Mouse (Mus musculus): ENCODE data around the gene Gfra1. TPM values are rescaled to one million over a fixed set of nuclear protein-coding genes. Genes with fewer than 3 reads are reported as not detected.

Gene Gfra1
- total RNA-seq, 1 experiment from 2014 or later, result not detected

GRCm38 (mm10) chr19:58450716-58451115 is 5.0 kb downstream of the Gfra1 start:
- no peak for ATAC-seq (replicated peaks; ENCODE audit: insufficient number of reproducible peaks, low FRiP score, low TSS enrichment, poor library complexity, severe bottlenecking)

DNA sequence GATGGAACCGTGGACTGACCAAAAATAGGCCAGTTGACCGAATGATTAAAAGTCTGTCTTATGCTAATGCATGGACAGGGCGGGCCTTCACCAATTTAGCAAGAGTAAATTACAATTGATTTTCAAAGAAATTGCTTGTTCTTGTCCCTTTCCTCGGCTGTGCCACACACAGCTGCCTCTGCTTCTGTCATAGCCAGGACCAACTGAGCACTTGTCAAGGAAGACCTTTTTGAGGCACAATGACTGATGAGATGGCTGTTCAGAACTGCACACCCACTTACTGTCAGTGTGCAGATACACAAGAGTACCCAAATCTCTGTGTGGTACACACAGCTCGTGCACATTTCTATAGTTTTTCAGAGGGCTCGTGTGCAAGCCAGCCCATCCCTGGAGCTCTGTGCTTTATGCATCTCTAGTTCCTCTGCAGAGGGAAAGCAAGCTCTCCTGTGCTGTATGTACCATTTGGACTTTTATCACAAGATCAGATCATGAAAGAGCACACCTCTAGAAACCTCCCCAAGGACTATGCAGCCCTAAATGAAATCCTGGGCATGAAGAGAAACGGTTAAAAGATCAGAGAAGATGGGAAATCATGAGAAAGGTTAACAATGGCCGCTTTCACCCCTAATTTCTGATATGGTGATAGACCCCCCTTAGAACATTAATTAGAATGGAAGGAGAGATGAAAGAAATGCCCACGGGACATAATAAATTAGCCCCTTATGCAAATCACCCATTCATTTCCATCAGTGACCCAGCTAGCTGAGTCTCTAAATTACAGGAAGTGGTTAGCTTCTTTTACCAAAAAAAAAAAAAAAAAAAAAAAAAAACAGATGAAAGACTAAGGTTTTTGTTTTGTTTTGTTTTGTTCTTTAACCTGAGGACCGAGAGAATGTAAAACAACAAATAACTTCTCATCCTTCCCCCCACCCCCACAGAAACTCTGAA is 12.7 kb downstream of the Gfra1 start:
- ATAC-seq (replicated peaks; ENCODE audit: insufficient number of reproducible peaks, low FRiP score, low TSS enrichment, poor library complexity, severe bottlenecking), result no peak

GRCm38 (mm10) chr19:58441785-58442184 is 13.9 kb downstream of the Gfra1 start:
- no peak for ATAC-seq (replicated peaks; ENCODE audit: insufficient number of reproducible peaks, low FRiP score, low TSS enrichment, poor library complexity, severe bottlenecking)

DNA sequence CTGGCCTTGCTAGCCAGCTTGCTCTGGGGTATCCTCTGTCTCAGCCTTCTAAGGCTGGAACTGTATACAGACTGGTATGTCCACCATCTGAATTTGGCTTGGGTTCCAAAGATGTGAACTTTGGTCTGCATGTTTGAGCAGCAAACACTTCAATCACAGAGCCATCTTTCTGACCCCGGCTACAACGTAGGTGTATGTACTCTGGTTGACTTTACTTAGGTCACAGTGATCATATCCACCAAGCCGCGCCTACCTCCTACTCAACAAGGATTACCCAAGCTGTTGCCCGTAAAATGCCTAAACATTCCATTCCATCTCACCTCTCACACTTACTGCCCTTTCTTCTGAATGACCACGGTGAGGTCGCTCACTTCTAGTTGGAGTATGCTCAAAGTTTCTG is 14.5 kb downstream of the Gfra1 start:
- ATAC-seq (replicated peaks; ENCODE audit: insufficient number of reproducible peaks, low FRiP score, low TSS enrichment, poor library complexity, severe bottlenecking), result no peak

DNA sequence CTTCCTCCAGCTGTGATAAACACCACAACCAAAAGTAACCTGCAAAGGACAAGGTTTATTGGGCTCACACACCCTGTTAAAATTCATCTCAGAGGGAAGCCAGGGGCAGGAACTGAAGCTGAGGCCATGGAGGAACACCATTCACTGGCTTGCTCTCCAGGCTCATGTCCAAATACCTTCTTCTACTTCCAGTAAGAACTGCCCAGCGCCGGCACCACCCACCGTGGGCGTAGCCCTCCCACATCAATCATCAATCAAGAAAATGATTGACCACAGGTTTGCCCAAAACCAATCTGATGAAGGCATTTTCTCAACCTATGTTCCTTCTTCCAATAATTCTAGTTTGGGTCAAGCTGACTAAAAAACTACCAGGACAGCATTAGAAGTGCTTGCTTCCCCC is 16.9 kb downstream of the Gfra1 start:
- ATAC-seq (replicated peaks; ENCODE audit: insufficient number of reproducible peaks, low FRiP score, low TSS enrichment, poor library complexity, severe bottlenecking), result no peak

- no peak for ATAC-seq (replicated peaks; ENCODE audit: insufficient number of reproducible peaks, low FRiP score, low TSS enrichment, poor library complexity, severe bottlenecking)
These were observed 18.2 kb downstream of the Gfra1 start for GRCm38 (mm10) chr19:58437441-58438071.

DNA sequence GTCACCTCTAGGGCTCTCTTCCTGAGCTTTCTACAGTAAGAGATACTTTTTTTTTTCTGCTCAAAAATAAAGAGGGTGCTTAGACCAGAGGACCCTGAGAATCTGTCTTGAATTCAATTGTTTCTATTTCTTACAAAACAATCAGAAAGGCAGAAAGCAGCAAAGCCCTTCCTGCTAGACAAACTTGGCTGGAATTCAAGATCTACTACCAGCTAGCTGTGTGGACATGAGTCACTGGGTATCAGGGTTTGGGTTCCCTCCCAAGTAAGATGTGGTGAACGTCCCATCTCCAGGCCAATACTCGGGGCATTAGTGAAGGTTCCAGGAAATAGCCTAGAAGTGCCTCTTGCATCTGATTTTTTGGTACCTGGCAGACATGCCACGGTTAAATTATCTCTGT is 18.8 kb downstream of the Gfra1 start:
- no peak for ATAC-seq (replicated peaks; ENCODE audit: insufficient number of reproducible peaks, low FRiP score, low TSS enrichment, poor library complexity, severe bottlenecking)

GRCm38 (mm10) chr19:58435877-58436276 is 19.8 kb downstream of the Gfra1 start:
- ATAC-seq (replicated peaks; ENCODE audit: insufficient number of reproducible peaks, low FRiP score, low TSS enrichment, poor library complexity, severe bottlenecking), result no peak

DNA sequence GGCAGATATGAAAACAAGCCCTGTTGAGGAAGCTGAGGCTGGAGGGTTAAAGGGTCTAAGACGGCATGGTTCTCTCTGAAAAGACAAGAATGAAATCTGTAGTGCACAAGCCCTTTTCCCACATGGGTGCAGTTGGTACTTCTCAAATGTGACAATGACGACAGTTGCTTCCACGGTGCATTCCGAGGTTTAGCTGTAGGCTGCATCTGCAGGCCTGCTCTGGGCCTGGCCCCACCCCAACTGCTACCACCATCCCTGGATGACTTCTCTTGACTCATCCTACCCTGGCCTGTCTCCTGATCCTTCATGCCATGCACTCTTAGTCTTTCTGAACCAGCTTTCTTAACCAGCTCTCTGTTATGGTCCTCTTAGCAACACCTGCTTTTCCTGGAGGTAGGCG is 22.9 kb downstream of the Gfra1 start:
- no peak for ATAC-seq (replicated peaks; ENCODE audit: insufficient number of reproducible peaks, low FRiP score, low TSS enrichment, poor library complexity, severe bottlenecking)

- ATAC-seq (replicated peaks; ENCODE audit: insufficient number of reproducible peaks, low FRiP score, low TSS enrichment, poor library complexity, severe bottlenecking), result no peak
These were observed 27.2 kb downstream of the Gfra1 start for GRCm38 (mm10) chr19:58428546-58428945.

DNA sequence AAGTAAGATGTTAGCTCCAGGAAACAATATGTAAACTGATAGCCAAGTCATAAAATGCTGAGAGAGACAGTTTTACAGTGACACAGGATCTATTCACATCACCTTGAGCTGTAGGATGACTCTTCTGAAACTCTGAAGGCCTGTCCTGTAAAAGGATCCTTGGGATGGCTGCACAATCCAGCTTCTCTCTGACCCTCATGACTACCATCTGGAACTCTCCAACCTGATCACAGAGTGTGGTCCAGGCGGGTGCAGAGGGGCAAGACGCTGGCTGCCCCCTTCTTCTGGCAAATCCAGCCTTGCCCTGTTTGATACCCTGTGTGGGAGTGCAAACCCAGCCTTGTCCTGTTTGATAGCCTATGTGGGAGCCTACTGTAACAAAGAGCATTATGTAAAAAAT is 28.4 kb downstream of the Gfra1 start:
- no peak for ATAC-seq (replicated peaks; ENCODE audit: insufficient number of reproducible peaks, low FRiP score, low TSS enrichment, poor library complexity, severe bottlenecking)

DNA sequence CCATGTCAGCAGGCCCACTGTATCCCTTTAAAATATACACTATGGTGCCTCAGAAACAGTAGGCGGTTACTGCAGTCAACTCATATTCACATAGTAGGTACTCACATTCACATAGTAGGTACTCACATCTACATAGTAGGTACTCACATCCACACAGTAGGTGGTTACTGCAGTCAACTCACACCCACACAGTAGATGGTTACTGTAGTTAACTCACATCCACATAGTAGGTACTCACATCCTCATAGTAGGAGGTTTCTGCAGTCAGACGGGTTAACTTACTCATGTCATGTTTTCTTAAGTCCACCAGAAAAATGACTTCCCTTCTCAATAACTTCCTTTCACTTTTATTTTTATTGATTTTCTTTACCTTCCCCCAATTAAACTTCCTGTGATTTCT is 30.8 kb downstream of the Gfra1 start:
- ATAC-seq (replicated peaks; ENCODE audit: insufficient number of reproducible peaks, low FRiP score, low TSS enrichment, poor library complexity, severe bottlenecking), result no peak

DNA sequence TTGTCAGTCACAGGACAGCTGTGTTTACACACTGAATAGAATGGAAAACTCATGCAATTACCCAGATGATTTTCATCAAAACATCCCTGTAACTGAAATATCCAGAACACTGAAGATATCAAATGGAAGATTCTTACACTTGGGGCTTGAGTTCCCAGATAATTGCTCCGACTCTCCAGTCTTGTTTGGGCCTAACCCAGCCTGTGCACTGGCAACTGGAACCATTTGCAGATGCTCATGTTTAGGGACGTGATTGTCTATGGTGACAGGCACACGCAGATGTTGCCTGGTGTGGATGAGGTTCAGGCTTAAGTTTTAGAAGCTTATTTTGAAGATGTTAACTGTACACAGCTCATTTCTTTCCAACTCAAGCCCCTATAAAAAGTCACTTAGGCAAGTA is 31.5 kb downstream of the Gfra1 start:
- no peak for ATAC-seq (replicated peaks; ENCODE audit: insufficient number of reproducible peaks, low FRiP score, low TSS enrichment, poor library complexity, severe bottlenecking)

GRCm38 (mm10) chr19:58422916-58423493 is 32.7 kb downstream of the Gfra1 start:
- ATAC-seq (replicated peaks; ENCODE audit: insufficient number of reproducible peaks, low FRiP score, low TSS enrichment, poor library complexity, severe bottlenecking), result no peak

DNA sequence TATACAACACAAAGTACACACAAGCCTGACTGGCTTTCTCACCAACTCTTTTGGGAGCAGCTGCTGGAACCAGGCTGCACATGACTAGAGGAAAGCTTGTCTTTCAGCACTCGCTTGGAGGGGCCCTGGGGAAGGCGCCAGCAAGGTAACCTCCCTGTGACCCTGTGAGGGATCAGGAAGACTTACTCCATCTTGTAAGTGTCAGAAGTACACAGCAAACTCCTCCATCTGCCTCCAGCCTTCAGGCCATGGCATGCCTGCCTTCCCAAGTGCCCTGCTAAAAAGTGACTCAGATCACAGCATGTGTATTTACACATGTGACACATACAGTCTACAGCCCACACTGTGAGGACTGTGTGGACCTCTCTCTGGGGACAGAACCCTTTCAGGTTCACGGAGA is 36.0 kb downstream of the Gfra1 start:
- no peak for ATAC-seq (replicated peaks; ENCODE audit: insufficient number of reproducible peaks, low FRiP score, low TSS enrichment, poor library complexity, severe bottlenecking)

DNA sequence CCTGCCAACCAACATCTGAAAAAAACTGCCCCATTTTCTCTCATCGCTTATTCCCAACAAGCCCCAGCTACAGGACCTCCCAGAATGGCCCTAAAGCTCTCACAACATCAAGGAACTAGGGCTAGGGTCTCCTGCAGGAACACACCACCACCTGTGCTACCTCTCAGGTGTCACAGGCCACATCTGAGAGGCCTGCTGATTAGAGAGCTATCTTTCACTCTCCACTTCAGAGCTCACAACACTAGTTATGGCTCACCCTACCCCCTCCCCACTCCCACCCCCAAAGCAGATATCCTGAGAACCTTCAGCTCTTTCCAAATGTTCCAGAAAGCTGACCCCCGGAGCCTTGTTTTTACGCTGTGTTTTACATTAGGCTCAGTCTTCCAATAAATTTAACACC is 36.4 kb downstream of the Gfra1 start:
- ATAC-seq (replicated peaks; ENCODE audit: insufficient number of reproducible peaks, low FRiP score, low TSS enrichment, poor library complexity, severe bottlenecking), result no peak

DNA sequence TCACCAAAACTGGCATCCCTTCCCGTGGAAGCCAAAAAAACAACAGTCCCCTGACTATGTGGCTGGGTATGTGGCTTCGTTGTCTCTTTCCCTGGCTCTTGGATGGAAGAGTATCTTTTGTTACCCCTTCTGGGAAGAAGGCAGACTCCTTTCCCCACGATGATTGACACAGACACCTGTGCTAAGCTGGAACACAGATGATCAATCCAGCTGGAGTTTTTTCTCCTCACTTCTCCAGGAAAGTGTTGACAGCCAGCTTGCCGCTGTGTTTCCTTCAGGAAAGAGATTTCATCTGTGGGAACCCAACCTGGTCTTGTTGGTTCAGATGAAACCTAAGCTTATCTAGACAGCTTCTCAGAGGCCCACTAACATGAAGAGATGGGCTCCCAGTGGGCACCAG is 40.5 kb downstream of the Gfra1 start:
- ATAC-seq (replicated peaks; ENCODE audit: insufficient number of reproducible peaks, low FRiP score, low TSS enrichment, poor library complexity, severe bottlenecking), result no peak

GRCm38 (mm10) chr19:58414733-58415132 is 41.0 kb downstream of the Gfra1 start:
- ATAC-seq (replicated peaks; ENCODE audit: insufficient number of reproducible peaks, low FRiP score, low TSS enrichment, poor library complexity, severe bottlenecking), result no peak

GRCm38 (mm10) chr19:58413290-58413689 is 42.4 kb downstream of the Gfra1 start:
- no peak for ATAC-seq (replicated peaks; ENCODE audit: insufficient number of reproducible peaks, low FRiP score, low TSS enrichment, poor library complexity, severe bottlenecking)

DNA sequence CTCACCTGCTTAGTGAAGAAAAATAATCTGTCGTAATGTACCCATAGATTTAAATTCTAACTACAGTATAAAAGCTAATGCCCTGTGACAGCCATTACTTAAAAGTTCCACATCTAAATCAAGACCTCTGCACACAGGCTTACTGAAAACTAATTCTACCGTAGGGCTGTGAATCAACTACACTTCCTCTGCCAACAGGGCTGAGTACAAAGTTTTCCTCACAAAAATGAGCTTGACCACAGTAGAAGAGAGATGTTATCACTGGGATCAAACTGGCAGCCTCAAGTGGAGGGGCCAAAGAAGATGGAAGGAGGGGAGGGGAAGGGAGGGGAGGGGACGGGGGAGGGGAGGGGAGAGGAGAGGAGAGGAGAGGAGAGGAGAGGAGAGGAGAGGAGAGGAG is 42.9 kb downstream of the Gfra1 start:
- ATAC-seq (replicated peaks; ENCODE audit: insufficient number of reproducible peaks, low FRiP score, low TSS enrichment, poor library complexity, severe bottlenecking), result no peak

Data from monocyte, adult 5-6 weeks (primary cell).